Mouse (Mus musculus): ENCODE measurements around the gene Map3k5.
A peak's percentile ranks its signal among the peaks of the same experiment; 100 is the strongest.

GRCm38 (mm10) chr10:20073236-20073893, 139.1 kb downstream of the Map3k5 start:
- TF ChIP-seq CTCF (IDR thresholded peaks at IDR 0.05; ENCODE audit: insufficient read depth, low read depth, low read length) (peak; percentile 50), POLR2A (IDR thresholded peaks at IDR 0.05; ENCODE audit: insufficient read depth, low read depth, low read length) (no peak)

Data from olfactory bulb, adult 2 months (tissue).